Mouse (Mus musculus) gastrocnemius, adult 8-10 months (tissue): Measurements from ENCODE around the gene Tbc1d14. TPM values are rescaled to one million over a fixed set of nuclear protein-coding genes. Genes with fewer than 3 reads are reported as not detected.

ENCODE experiments used
- DNase-seq, 2 experiments: peaks; one replicate each; pipeline ENCODE4 v3.0.0; 2022; ENCODE audit warnings: low spot score in 2 of 2
- total RNA-seq, 4 experiments: library from RNA; stranded (reverse); gene quantifications; 2 replicates each; pipeline ENCODE4 v1.2.4; 2022

The Tbc1d14 gene
- total RNA-seq, 4 experiments from 2014 or later, result 13.9 to 15.2 (median 15.1) TPM

GRCm38 (mm10) chr5:36464709-36465661 lies 128.1 kb downstream of the Tbc1d14 start, which contains the start of gene Grpel1:
TSS of gene Grpel1 (plus strand) at chr5:36464998.
- DNase-seq, result peak; percentile 99

GRCm38 (mm10) chr5:36463391-36463790 lies 129.7 kb downstream of the Tbc1d14 start:
- DNase-seq, result no peak

GRCm38 (mm10) chr5:36462810-36463209 lies 130.3 kb downstream of the Tbc1d14 start:
- DNase-seq, result peak; percentile 56 to 64

GRCm38 (mm10) chr5:36461231-36461630 lies 131.8 kb downstream of the Tbc1d14 start:
- no peak for DNase-seq

- DNase-seq, result no peak
Observed at GRCm38 (mm10) chr5:36460712-36461111, 132.4 kb downstream of the Tbc1d14 start.

- no peak for DNase-seq
Observed at GRCm38 (mm10) chr5:36458926-36459325, 134.2 kb downstream of the Tbc1d14 start.

- DNase-seq, result no peak
Observed at GRCm38 (mm10) chr5:36457706-36458105, 135.4 kb downstream of the Tbc1d14 start.

- DNase-seq, result no peak
Observed at GRCm38 (mm10) chr5:36452821-36453220, 140.3 kb downstream of the Tbc1d14 start.

- DNase-seq, result no peak
Observed at GRCm38 (mm10) chr5:36451872-36452389, 141.1 kb downstream of the Tbc1d14 start.

GRCm38 (mm10) chr5:36451119-36451518 lies 142.0 kb downstream of the Tbc1d14 start:
- no peak for DNase-seq

GRCm38 (mm10) chr5:36449710-36450358 lies 143.2 kb downstream of the Tbc1d14 start:
- no peak for DNase-seq

GRCm38 (mm10) chr5:36447872-36448271 lies 145.2 kb downstream of the Tbc1d14 start:
- DNase-seq, result no peak

- DNase-seq, result no peak
Observed at GRCm38 (mm10) chr5:36446166-36446890, 146.7 kb downstream of the Tbc1d14 start.

GRCm38 (mm10) chr5:36445028-36445427 lies 148.0 kb downstream of the Tbc1d14 start:
- no peak for DNase-seq

- DNase-seq, result no peak
Observed at GRCm38 (mm10) chr5:36444611-36445010, 148.5 kb downstream of the Tbc1d14 start.

GRCm38 (mm10) chr5:36440741-36441140 lies 152.3 kb downstream of the Tbc1d14 start:
- no peak for DNase-seq

Other genes with a start within 250 kb of the Tbc1d14 start
- gene Sorcs2, start 195.1 kb downstream of the Tbc1d14 start, total RNA-seq, result 1 to 10 TPM in 3 of 4 experiments, under 1 TPM in 1; 0.92 to 2.3 (median 1.2) TPM
- 10 to 100 TPM; 31.2 to 35.5 (median 33.3) TPM for gene Grpel1, start 128.3 kb downstream of the Tbc1d14 start, total RNA-seq
- 10 to 100 TPM; 13.8 to 20.4 (median 17.2) TPM for gene Tada2b, start 109.0 kb downstream of the Tbc1d14 start, total RNA-seq
- gene Ccdc96, start 108.7 kb downstream of the Tbc1d14 start, total RNA-seq, result under 1 TPM in 3 of 4 experiments, not detected in 1; 0.07 to 0.18 (median 0.07) TPM
- gene D5Ertd579e, start 102.7 kb upstream of the Tbc1d14 start, total RNA-seq, result 10 to 100 TPM; 75.9 to 99.5 (median 81.1) TPM
- 10 to 100 TPM in 1 of 4 experiments, 1 to 10 TPM in 3; 8.0 to 10.8 (median 9.0) TPM for gene Bloc1s4, start 155.4 kb upstream of the Tbc1d14 start, total RNA-seq
- gene Mrfap1, start 203.5 kb upstream of the Tbc1d14 start, total RNA-seq, result 100 to 1,000 TPM; 231 to 247 (median 235) TPM
- gene Man2b2, start 237.4 kb upstream of the Tbc1d14 start, total RNA-seq, result 1 to 10 TPM; 3.7 to 6.0 (median 5.1) TPM